Mouse (Mus musculus) lung, embryonic 14.5 days (tissue): Measurements from ENCODE around the gene Otx2. TPM values are rescaled to one million over a fixed set of nuclear protein-coding genes. Genes with fewer than 3 reads are reported as not detected.

ENCODE experiments used
- ATAC-seq: fragments of 200-750 bp; cut with Nextera tagmentation; 2 replicates; pipeline ENCODE4 v1.8.0; 2017; ENCODE audit warnings: mild to moderate bottlenecking, moderate TSS enrichment, moderate library complexity; ENCODE audit not compliant: insufficient read depth
- DNase-seq: peaks from one replicate; pipeline ENCODE4 v3.0.0-alpha.2; 2015
- H3K27ac ChIP-seq: fragments of 300-500 bp; sonication (generic); 2 replicates; pipeline ENCODE4 v1.5.1; 2014; ENCODE audit warnings: low read depth, mild to moderate bottlenecking, moderate library complexity
- H3K27me3 ChIP-seq: fragments of 300-500 bp; sonication (generic); 2 replicates; pipeline ENCODE4 v1.6.1; 2014; ENCODE audit warnings: low read length, control low read depth; ENCODE audit not compliant: insufficient read depth
- H3K36me3 ChIP-seq: fragments of 300-500 bp; sonication (generic); 2 replicates; pipeline ENCODE4 v1.6.1; 2014; ENCODE audit warnings: control low read depth; ENCODE audit not compliant: insufficient read depth
- H3K4me1 ChIP-seq: fragments of 300-500 bp; sonication (generic); 2 replicates; pipeline ENCODE4 v1.6.1; 2014; ENCODE audit warnings: antibody characterized with exemption, control low read depth; ENCODE audit not compliant: insufficient read depth
- H3K4me2 ChIP-seq: fragments of 300-500 bp; sonication (generic); 2 replicates; pipeline ENCODE4 v1.6.1; 2014; ENCODE audit warnings: mild to moderate bottlenecking
- H3K4me3 ChIP-seq: fragments of 300-500 bp; sonication (generic); 2 replicates; pipeline ENCODE4 v1.5.1; 2014; ENCODE audit warnings: low read depth, low read length
- H3K9ac ChIP-seq: fragments of 300-500 bp; sonication (generic); 2 replicates; pipeline ENCODE4 v1.6.1; 2014
- H3K9me3 ChIP-seq: fragments of 300-500 bp; sonication (generic); 2 replicates; pipeline ENCODE4 v1.6.1; 2016; ENCODE audit warnings: low read depth, low read length, control low read depth
- CTCF ChIP-seq: IDR thresholded peaks from 2 replicates; pipeline ENCODE4 v1.5.1; 2016; ENCODE audit warnings: antibody characterized with exemption, low read depth
- WGBS: fragments of 180-500 bp; shearing (Covaris S2); extraction: QIAGEN DNeasy Blood & Tissue Kit; methylation state at CpG from one replicate; pipeline ENCODE4 v1.1.7; 2014; 5-methylcytosine and 5-hydroxymethylcytosine counted together
- polyA plus RNA-seq: library from polyadenylated mRNA; unstranded; fragments of >200 nt; fragmentation: Nextera tagmentation; extraction: Ambion mirVana; gene quantifications from 2 replicates; pipeline ENCODE4 v1.2.1, GENCODE M21; 2014

Otx2 gene
- polyA plus RNA-seq, 1 experiment from 2014 or later, result not detected

GRCm38 (mm10) chr14:48672611-48673176 lies 925 bp downstream of the Otx2 start:
- Histone ChIP-seq H3K27me3 (peaks cover 97% of the 10 kb centered on the region), H3K4me3 (no peak overlapping the region), H3K4me2 (no peak overlapping the region), H3K9ac (no peak overlapping the region), H3K9me3 (no peaks in the 10 kb centered on the region), H3K4me1 (no peaks in the 10 kb centered on the region), H3K27ac (no peak overlapping the region), H3K36me3 (no peaks in the 10 kb centered on the region)
- WGBS, result 9% methylated on average over 10 of the region's 10 CpGs
- ATAC-seq (no peak), DNase-seq (no peak)
- TF ChIP-seq CTCF, result no peak

GRCm38 (mm10) chr14:48671480-48672240 lies 2.0 kb downstream of the Otx2 start:
- Histone ChIP-seq H3K4me3 (no peak overlapping the region), H3K36me3 (no peaks in the 10 kb centered on the region), H3K9ac (no peak overlapping the region), H3K9me3 (no peaks in the 10 kb centered on the region), H3K4me2 (no peak overlapping the region), H3K4me1 (no peaks in the 10 kb centered on the region), H3K27me3 (peaks cover 100% of the 10 kb centered on the region), H3K27ac (no peak overlapping the region)
- TF ChIP-seq CTCF, result no peak
- no peak for ATAC-seq
- 25% methylated on average over 9 of the region's 9 CpGs for WGBS
- no peak for DNase-seq

- H3K27me3 ChIP-seq, result peaks cover 100% of the 10 kb centered on the region
- H3K9ac ChIP-seq, result no peak overlapping the region
- H3K9me3 ChIP-seq, result no peaks in the 10 kb centered on the region
- TF ChIP-seq CTCF, result no peak
- H3K4me3 ChIP-seq, result no peak overlapping the region
- no peak overlapping the region for H3K4me2 ChIP-seq
- no peak for DNase-seq
- WGBS, result 48% methylated on average over 4 of the region's 4 CpGs
- no peaks in the 10 kb centered on the region for H3K4me1 ChIP-seq
- ATAC-seq, result no peak
- H3K36me3 ChIP-seq, result no peaks in the 10 kb centered on the region
- H3K27ac ChIP-seq, result no peak overlapping the region
Measured at GRCm38 (mm10) chr14:48670761-48671479, 2.7 kb downstream of the Otx2 start.

- no peak for DNase-seq
Measured at GRCm38 (mm10) chr14:48670258-48670630, 3.4 kb downstream of the Otx2 start.

GRCm38 (mm10) chr14:48669541-48670257 lies 3.9 kb downstream of the Otx2 start:
- H3K4me2 ChIP-seq, result no peak overlapping the region
- H3K9me3 ChIP-seq, result no peaks in the 10 kb centered on the region
- H3K27ac ChIP-seq, result no peak overlapping the region
- H3K9ac ChIP-seq, result no peak overlapping the region
- no peak for TF ChIP-seq CTCF
- no peaks in the 10 kb centered on the region for H3K4me1 ChIP-seq
- 2% methylated on average over 18 of the region's 18 CpGs for WGBS
- ATAC-seq (no peak), DNase-seq (peak; percentile 15)
- H3K27me3 ChIP-seq, result peaks cover 99% of the 10 kb centered on the region
- no peak overlapping the region for H3K4me3 ChIP-seq
- H3K36me3 ChIP-seq, result no peaks in the 10 kb centered on the region

More at GRCm38 (mm10) chr14:48670258-48670630, 3.4 kb downstream of the Otx2 start:
- 4% methylated on average over 3 of the region's 3 CpGs for WGBS
- H3K9me3 ChIP-seq, result no peaks in the 10 kb centered on the region
- TF ChIP-seq CTCF, result no peak
- no peak overlapping the region for H3K4me2 ChIP-seq
- H3K27ac ChIP-seq, result no peak overlapping the region
- H3K4me1 ChIP-seq, result no peaks in the 10 kb centered on the region
- peaks cover 99% of the 10 kb centered on the region for H3K27me3 ChIP-seq
- ATAC-seq, result no peak
- no peaks in the 10 kb centered on the region for H3K36me3 ChIP-seq
- no peak overlapping the region for H3K9ac ChIP-seq
- no peak overlapping the region for H3K4me3 ChIP-seq

GRCm38 (mm10) chr14:48668761-48669303 lies 4.8 kb downstream of the Otx2 start:
- ATAC-seq (no peak), DNase-seq (peak; percentile 40)

More at GRCm38 (mm10) chr14:48668761-48669303, 4.8 kb downstream of the Otx2 start:
- no peaks in the 10 kb centered on the region for H3K9me3 ChIP-seq
- peaks cover 98% of the 10 kb centered on the region for H3K27me3 ChIP-seq
- WGBS, result 1% methylated on average over 29 of the region's 29 CpGs
- no peak for TF ChIP-seq CTCF
- no peaks in the 10 kb centered on the region for H3K36me3 ChIP-seq
- no peak overlapping the region for H3K4me2 ChIP-seq
- H3K27ac ChIP-seq, result no peak overlapping the region
- no peak overlapping the region for H3K9ac ChIP-seq
- no peak overlapping the region for H3K4me3 ChIP-seq
- H3K4me1 ChIP-seq, result no peaks in the 10 kb centered on the region
